Mouse (Mus musculus) lung, postnatal 0 days (tissue): ENCODE measurements around the gene Cdh4.

ENCODE experiments used
- CTCF ChIP-seq: IDR thresholded peaks from 2 replicates; pipeline ENCODE4 v1.5.1; 2016; ENCODE audit warnings: antibody characterized with exemption, mild to moderate bottlenecking
- EP300 ChIP-seq: IDR thresholded peaks from 2 replicates; pipeline ENCODE4 v1.6.1; 2016; ENCODE audit warnings: antibody characterized with exemption, mild to moderate bottlenecking, control low read depth

GRCm38 (mm10) chr2:179779266-179779665, 337.0 kb downstream of the Cdh4 start:
- TF ChIP-seq EP300, result no peak
- TF ChIP-seq CTCF, result no peak
